Mouse (Mus musculus) lung, embryonic 14.5 days (tissue): ENCODE results near the gene Cox16. TPM values are rescaled to one million over a fixed set of nuclear protein-coding genes. Genes with fewer than 3 reads are reported as not detected.
"Not testable (repeated sequence)": the region's sequence is repeated elsewhere in the genome, so short reads cannot be mapped to it uniquely, and the experiment has no call there.

Experiments used
- ATAC-seq: fragments of 200-750 bp; cut with Nextera tagmentation; 2 replicates; pipeline ENCODE4 v1.8.0; 2017; ENCODE audit warnings: mild to moderate bottlenecking, moderate TSS enrichment, moderate library complexity; ENCODE audit not compliant: insufficient read depth
- DNase-seq: peaks from one replicate; pipeline ENCODE4 v3.0.0-alpha.2; 2015
- H3K27ac ChIP-seq: fragments of 300-500 bp; sonication (generic); 2 replicates; pipeline ENCODE4 v1.5.1; 2014; ENCODE audit warnings: low read depth, mild to moderate bottlenecking, moderate library complexity
- H3K27me3 ChIP-seq: fragments of 300-500 bp; sonication (generic); 2 replicates; pipeline ENCODE4 v1.6.1; 2014; ENCODE audit warnings: low read length, control low read depth; ENCODE audit not compliant: insufficient read depth
- H3K36me3 ChIP-seq: fragments of 300-500 bp; sonication (generic); 2 replicates; pipeline ENCODE4 v1.6.1; 2014; ENCODE audit warnings: control low read depth; ENCODE audit not compliant: insufficient read depth
- H3K4me1 ChIP-seq: fragments of 300-500 bp; sonication (generic); 2 replicates; pipeline ENCODE4 v1.6.1; 2014; ENCODE audit warnings: antibody characterized with exemption, control low read depth; ENCODE audit not compliant: insufficient read depth
- H3K4me2 ChIP-seq: fragments of 300-500 bp; sonication (generic); 2 replicates; pipeline ENCODE4 v1.6.1; 2014; ENCODE audit warnings: mild to moderate bottlenecking
- H3K4me3 ChIP-seq: fragments of 300-500 bp; sonication (generic); 2 replicates; pipeline ENCODE4 v1.5.1; 2014; ENCODE audit warnings: low read depth, low read length
- H3K9ac ChIP-seq: fragments of 300-500 bp; sonication (generic); 2 replicates; pipeline ENCODE4 v1.6.1; 2014
- H3K9me3 ChIP-seq: fragments of 300-500 bp; sonication (generic); 2 replicates; pipeline ENCODE4 v1.6.1; 2016; ENCODE audit warnings: low read depth, low read length, control low read depth
- CTCF ChIP-seq: IDR thresholded peaks from 2 replicates; pipeline ENCODE4 v1.5.1; 2016; ENCODE audit warnings: antibody characterized with exemption, low read depth
- WGBS: fragments of 180-500 bp; shearing (Covaris S2); extraction: QIAGEN DNeasy Blood & Tissue Kit; methylation state at CpG from one replicate; pipeline ENCODE4 v1.1.7; 2014; 5-methylcytosine and 5-hydroxymethylcytosine counted together
- polyA plus RNA-seq: library from polyadenylated mRNA; unstranded; fragments of >200 nt; fragmentation: Nextera tagmentation; extraction: Ambion mirVana; gene quantifications from 2 replicates; pipeline ENCODE4 v1.2.1, GENCODE M21; 2014

Gene Cox16
- 127 and 136 TPM in 2 replicates for polyA plus RNA-seq

DNA sequence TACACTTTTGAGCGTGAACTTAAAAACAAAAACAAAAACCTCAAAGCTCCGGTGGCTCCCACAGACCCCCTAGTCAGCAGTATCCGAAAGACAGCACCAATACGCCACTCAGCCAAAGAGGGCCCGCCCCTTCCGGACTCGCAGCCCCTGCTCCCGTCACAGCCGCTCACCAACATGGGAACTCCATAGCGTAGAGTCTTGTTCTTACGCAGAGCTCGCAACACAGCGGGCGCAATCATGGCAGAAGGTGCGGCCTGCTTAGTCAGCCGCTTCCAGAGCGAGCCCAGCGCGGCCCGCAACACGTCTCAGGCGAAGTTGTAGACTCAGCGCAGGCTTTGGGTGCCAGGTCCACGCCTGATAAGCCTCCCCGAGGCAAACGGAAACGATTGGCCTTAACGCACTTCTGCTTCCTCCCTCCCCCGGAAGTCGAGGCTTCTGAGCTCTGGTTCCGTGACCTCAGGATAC lies at the start of gene Cox16:
TSS of gene Cox16 (minus strand) at position 401 of the 465 bp plus-strand sequence.
- DNase-seq (peak; percentile 93), ATAC-seq (peak; percentile 99)
- Histone ChIP-seq H3K4me1 (no peaks in the 10 kb centered on the region), H3K4me2 (peak within 1 kb of the TSS; percentile 70), H3K27ac (peak within 1 kb of the TSS; percentile 95), H3K36me3 (0 out of 2 replicates have a peak, but pooled peaks cover under 1% of the 10 kb centered on the region), H3K9me3 (no peaks in the 10 kb centered on the region), H3K27me3 (no peaks in the 10 kb centered on the region), H3K4me3 (peak within 1 kb of the TSS; percentile 67), H3K9ac (peak within 1 kb of the TSS; percentile 73)
- WGBS: under 1% methylated on average over 31 of the region's 31 CpGs
- no peak for TF ChIP-seq CTCF

DNA sequence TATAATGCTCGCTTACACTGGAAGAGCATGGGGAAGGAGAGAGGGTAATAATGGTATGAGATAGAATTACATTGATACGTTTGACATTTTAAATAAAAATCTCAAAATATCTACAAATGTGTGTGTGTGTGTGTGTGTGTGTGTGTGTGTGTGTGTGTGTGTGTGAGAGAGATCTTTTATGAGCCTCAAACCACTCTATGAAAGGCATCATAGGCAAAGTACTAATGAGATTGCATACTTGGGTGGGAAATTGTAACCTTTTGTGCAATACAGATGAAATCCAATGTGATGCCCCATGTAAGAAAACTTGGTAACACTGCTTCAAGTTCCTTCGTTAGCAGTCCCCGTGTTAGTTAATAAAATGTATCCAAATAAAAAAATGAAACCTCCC lies 48.1 kb upstream of the Cox16 start:
- no peak for TF ChIP-seq CTCF
- H3K4me3 ChIP-seq: peak overlapping the region; percentile 81
- DNase-seq: peak; percentile 23
- 32% methylated on average over 4 of the region's 4 CpGs for WGBS
- H3K9ac ChIP-seq: peak overlapping the region; percentile 81
- H3K27me3 ChIP-seq: no peaks in the 10 kb centered on the region
- H3K4me1 ChIP-seq: no peaks in the 10 kb centered on the region; the same call in 1 of the 2 replicates
- H3K27ac ChIP-seq: no peak overlapping the region
- ATAC-seq: peak; percentile 13; the same call in 1 of the 2 replicates
- H3K4me2 ChIP-seq: peak overlapping the region; percentile 73
- no peaks in the 10 kb centered on the region for H3K9me3 ChIP-seq
- H3K36me3 ChIP-seq: no peaks in the 10 kb centered on the region

DNA sequence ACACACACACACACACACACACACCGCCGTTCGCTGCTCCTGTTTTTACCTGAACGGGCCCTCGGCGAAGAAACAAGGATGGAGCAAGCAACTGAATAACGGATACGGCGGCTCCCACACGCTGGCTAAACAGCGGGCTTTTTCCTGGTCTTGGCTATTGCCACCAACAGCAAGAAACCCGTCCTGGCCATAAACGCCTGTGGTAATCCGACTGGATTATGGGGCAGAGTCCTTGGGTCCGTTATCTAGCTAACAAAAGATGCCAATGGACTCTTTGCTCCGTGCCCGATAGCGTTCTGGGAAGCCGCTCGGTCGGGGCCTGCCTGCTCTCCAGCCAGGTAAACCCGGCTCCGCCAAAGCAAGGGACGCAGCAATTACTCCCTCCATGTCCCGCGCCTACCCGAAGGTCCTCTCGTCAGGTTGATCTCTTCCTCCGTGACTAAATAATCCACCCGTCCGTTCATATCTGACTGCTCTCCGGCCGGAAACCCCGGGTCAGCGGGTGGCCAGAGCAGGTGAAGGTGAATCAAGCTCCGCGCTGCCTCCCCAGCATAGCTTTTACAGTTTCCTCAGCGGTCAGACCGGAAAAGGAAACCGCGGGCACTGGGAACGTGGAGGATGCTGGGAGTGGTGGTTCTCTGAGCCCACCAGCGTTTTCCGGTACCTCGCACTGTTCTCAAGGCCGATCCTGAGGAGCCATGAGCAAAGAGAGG lies 47.5 kb upstream of the Cox16 start, which contains the start of the genes Gm20498 and Synj2bp:
TSS of gene Gm20498 (minus strand) at position 590 of the 713 bp plus-strand sequence.
TSS of gene Synj2bp (minus strand) at position 596 of the 713 bp plus-strand sequence.
- peak; percentile 98 for ATAC-seq
- WGBS: under 1% methylated on average over 46 of the region's 46 CpGs
- DNase-seq: peak; percentile 92

DNA sequence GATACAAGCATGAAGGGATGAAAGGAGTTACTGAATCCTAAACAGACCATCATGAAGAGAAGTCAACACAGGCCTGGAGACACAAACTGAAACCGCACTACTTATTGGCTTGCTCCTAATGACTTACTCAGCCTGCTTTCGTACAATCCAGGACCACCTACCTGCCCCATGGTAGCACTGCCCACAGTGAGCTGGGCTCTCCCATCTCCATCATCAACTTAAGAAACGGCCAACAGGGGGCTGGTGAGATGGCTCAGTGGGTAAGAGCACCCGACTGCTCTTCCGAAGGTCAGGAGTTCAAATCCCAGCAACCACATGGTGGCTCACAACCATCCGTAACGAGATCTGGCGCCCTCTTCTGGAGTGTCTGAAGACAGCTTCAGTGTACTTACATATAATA lies 45.7 kb upstream of the Cox16 start:
- H3K27ac ChIP-seq, H3K9me3 ChIP-seq, H3K4me3 ChIP-seq, H3K9ac ChIP-seq, H3K4me2 ChIP-seq, H3K4me1 ChIP-seq, H3K27me3 ChIP-seq, ATAC-seq, H3K36me3 ChIP-seq, DNase-seq: not testable (repeated sequence)
- WGBS: 85% methylated on average over 5 of the region's 8 CpGs

More for the DNA sequence above, 47.5 kb upstream of the Cox16 start, which contains the start of the genes Gm20498 and Synj2bp:
- peak within 1 kb of the TSS; percentile 81 for H3K9ac ChIP-seq
- H3K4me2 ChIP-seq: peak within 1 kb of the TSS; percentile 73
- H3K27ac ChIP-seq: peak within 1 kb of the TSS; percentile 61
- H3K4me3 ChIP-seq: peak within 1 kb of the TSS; percentile 81
- no peaks in the 10 kb centered on the region for H3K36me3 ChIP-seq
- H3K9me3 ChIP-seq: no peaks in the 10 kb centered on the region
- H3K4me1 ChIP-seq: no peaks in the 10 kb centered on the region; the same call in 1 of the 2 replicates
- no peak for TF ChIP-seq CTCF
- no peaks in the 10 kb centered on the region for H3K27me3 ChIP-seq

DNA sequence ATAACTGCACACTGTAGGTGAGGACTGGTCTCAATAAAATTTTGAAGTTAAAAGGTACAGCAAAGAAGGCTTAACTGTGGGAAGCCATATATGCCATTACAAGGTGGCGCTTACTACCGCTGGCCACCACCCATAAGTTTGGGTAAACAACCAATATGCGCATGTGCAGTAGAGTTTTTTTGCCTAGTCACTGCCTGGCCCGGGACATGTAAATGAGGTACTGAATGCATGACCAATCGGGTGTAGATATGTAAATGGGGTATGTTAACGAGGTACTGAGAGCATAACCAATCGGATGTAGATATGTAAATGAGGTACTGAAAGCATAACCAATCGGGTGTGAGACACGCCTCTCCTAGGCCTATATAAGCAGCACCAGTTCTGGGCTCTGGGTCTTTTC lies 12.0 kb upstream of the Cox16 start:
- 95% methylated on average over 9 of the region's 9 CpGs for WGBS
- not testable (repeated sequence) for H3K4me1 ChIP-seq, DNase-seq, H3K9me3 ChIP-seq, H3K9ac ChIP-seq, H3K4me2 ChIP-seq, H3K27ac ChIP-seq, H3K4me3 ChIP-seq, H3K27me3 ChIP-seq, ATAC-seq, H3K36me3 ChIP-seq

DNA sequence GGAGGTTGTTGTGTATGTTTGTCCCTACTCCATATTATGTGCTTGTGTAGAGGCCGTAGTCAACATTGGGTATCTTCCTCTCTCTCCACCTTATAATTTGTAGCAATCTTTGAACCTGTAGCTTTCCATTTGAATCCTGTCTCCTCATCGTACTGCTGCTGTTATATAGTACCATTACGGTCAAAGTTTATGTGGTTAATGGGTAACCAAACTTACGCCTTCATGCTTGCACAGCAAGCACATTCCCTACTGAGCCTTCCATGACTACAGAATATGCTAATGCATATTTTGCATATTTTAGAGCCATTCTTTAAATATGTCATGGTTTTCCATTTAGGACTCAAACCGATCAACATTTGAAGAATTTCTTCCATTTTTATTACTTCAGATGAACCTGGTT lies 5.6 kb upstream of the Cox16 start:
- Histone ChIP-seq H3K9ac (no peak overlapping the region), H3K27ac (no peak overlapping the region), H3K36me3 (no peaks in the 10 kb centered on the region), H3K27me3 (no peaks in the 10 kb centered on the region), H3K9me3 (no peaks in the 10 kb centered on the region), H3K4me2 (no peak overlapping the region), H3K4me3 (no peak overlapping the region), H3K4me1 (no peaks in the 10 kb centered on the region)
- ATAC-seq: no peak
- TF ChIP-seq CTCF: no peak
- DNase-seq: no peak
- 90% methylated on average over 5 of the region's 5 CpGs for WGBS

DNA sequence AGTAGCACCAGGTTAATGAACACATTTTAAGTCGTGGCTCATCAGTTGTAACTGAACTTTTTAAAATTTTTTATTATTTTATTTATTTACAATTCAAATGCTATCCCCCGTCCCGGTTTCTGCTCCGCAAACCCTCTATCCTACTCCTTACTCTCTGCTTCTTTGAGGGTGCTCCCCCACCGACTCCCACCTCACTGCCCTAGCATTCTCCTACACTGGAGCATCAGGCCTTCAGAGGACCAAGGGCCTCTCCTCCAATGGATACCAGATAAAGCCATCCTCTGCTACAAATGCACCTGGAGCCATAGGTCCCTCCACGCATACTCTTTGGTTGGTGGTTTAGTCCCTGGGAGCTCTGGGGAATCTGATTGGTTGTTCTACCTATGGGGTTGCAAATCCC lies 384 bp upstream of the Cox16 start:
- DNase-seq: peak; percentile 2
- Histone ChIP-seq H3K36me3 (no peaks in the 10 kb centered on the region), H3K4me1 (no peaks in the 10 kb centered on the region), H3K9me3 (no peaks in the 10 kb centered on the region), H3K4me2 (peak overlapping the region; percentile 70), H3K9ac (no peak overlapping the region; the same call in 1 of the 2 replicates), H3K27ac (no peak overlapping the region), H3K27me3 (no peaks in the 10 kb centered on the region), H3K4me3 (peak overlapping the region; percentile 67)
- peak; percentile 52; the same call in 1 of the 2 replicates for ATAC-seq
- no peak for TF ChIP-seq CTCF
- 40% methylated on average over 6 of the region's 6 CpGs for WGBS
